Mouse (Mus musculus) neural tube, embryonic 15.5 days (tissue): ENCODE results near the gene Fam122a. TPM values are rescaled to one million over a fixed set of nuclear protein-coding genes. Genes with fewer than 3 reads are reported as not detected.

Source experiments
- ATAC-seq: fragments of 200-750 bp; cut with Nextera tagmentation; 2 replicates; pipeline ENCODE4 v1.8.0; 2017; ENCODE audit warnings: mild to moderate bottlenecking, moderate TSS enrichment, moderate library complexity; ENCODE audit not compliant: low FRiP score
- H3K27ac ChIP-seq: fragments of 300-500 bp; sonication (generic); replicated peaks from 2 replicates; pipeline ENCODE4 v1.5.1; 2015; ENCODE audit warnings: mild to moderate bottlenecking, inconsistent platforms
- H3K27me3 ChIP-seq: fragments of 300-500 bp; sonication (generic); replicated peaks from 2 replicates; pipeline ENCODE4 v1.6.1; 2015; ENCODE audit warnings: inconsistent platforms
- H3K36me3 ChIP-seq: fragments of 300-500 bp; sonication (generic); 2 replicates; pipeline ENCODE4 v1.6.1; 2015; ENCODE audit warnings: inconsistent platforms
- H3K4me1 ChIP-seq: fragments of 300-500 bp; sonication (generic); 2 replicates; pipeline ENCODE4 v1.6.1; 2015; ENCODE audit warnings: inconsistent platforms
- H3K4me2 ChIP-seq: fragments of 300-500 bp; sonication (generic); 2 replicates; pipeline ENCODE4 v1.6.1; 2015; ENCODE audit warnings: inconsistent platforms, mild to moderate bottlenecking, moderate library complexity
- H3K4me3 ChIP-seq: fragments of 300-500 bp; sonication (generic); replicated peaks from 2 replicates; pipeline ENCODE4 v1.5.1; 2015; ENCODE audit warnings: mild to moderate bottlenecking, inconsistent platforms
- H3K9ac ChIP-seq: fragments of 300-500 bp; sonication (generic); replicated peaks from 2 replicates; pipeline ENCODE4 v1.6.1; 2015; ENCODE audit warnings: mild to moderate bottlenecking, inconsistent platforms
- H3K9me3 ChIP-seq: fragments of 300-500 bp; sonication (generic); replicated peaks from 2 replicates; pipeline ENCODE4 v1.6.1; 2016; ENCODE audit warnings: inconsistent platforms
- WGBS: fragments of 180-500 bp; shearing (Covaris S2); methylation state at CpG from one replicate; pipeline ENCODE4 v1.1.7; 2015; ENCODE audit warnings: mixed read lengths; 5-methylcytosine and 5-hydroxymethylcytosine counted together
- polyA plus RNA-seq: library from polyadenylated mRNA; unstranded; fragments of >200 nt; fragmentation: Nextera tagmentation; extraction: Ambion mirVana; gene quantifications from 2 replicates; pipeline ENCODE4 v1.2.1, GENCODE M21; 2015

Gene Fam122a
- polyA plus RNA-seq, 1 experiment from 2014 or later = 52.0 TPM

- Histone ChIP-seq H3K4me3 (peak overlapping the region; percentile 5; the same call in 1 of the 2 replicates), H3K27ac (peak overlapping the region; percentile 14; the same call in 1 of the 2 replicates), H3K9ac (no peak overlapping the region; the same call in 1 of the 2 replicates), H3K4me2 (peak overlapping the region; percentile 45), H3K9me3 (no peaks in the 10 kb centered on the region), H3K4me1 (peaks cover 16% of the 10 kb centered on the region), H3K27me3 (no peaks in the 10 kb centered on the region), H3K36me3 (no peaks in the 10 kb centered on the region)
- no peak for ATAC-seq
- 17% methylated on average over 13 of the region's 13 CpGs for WGBS
Measured at GRCm38 (mm10) chr19:24453379-24453778, 23.8 kb downstream of the Fam122a start.

- H3K9me3 ChIP-seq = no peaks in the 10 kb centered on the region
- WGBS = 17% methylated on average over 3 of the region's 3 CpGs
- H3K36me3 ChIP-seq = no peaks in the 10 kb centered on the region
- H3K27ac ChIP-seq = peak overlapping the region; percentile 60
- no peak overlapping the region for H3K4me2 ChIP-seq
- ATAC-seq = peak; percentile 51
- no peaks in the 10 kb centered on the region for H3K27me3 ChIP-seq
- H3K9ac ChIP-seq = no peak overlapping the region
- peaks cover 16% of the 10 kb centered on the region for H3K4me1 ChIP-seq
- H3K4me3 ChIP-seq = no peak overlapping the region
Measured at GRCm38 (mm10) chr19:24452441-24452898, 24.7 kb downstream of the Fam122a start.

- ATAC-seq = no peak
- Histone ChIP-seq H3K27me3 (no peaks in the 10 kb centered on the region), H3K4me2 (no peak overlapping the region), H3K36me3 (no peaks in the 10 kb centered on the region), H3K4me1 (peaks cover 16% of the 10 kb centered on the region), H3K9me3 (no peaks in the 10 kb centered on the region), H3K9ac (no peak overlapping the region), H3K27ac (no peak overlapping the region), H3K4me3 (no peak overlapping the region)
- WGBS = 90% methylated on average over 3 of the region's 3 CpGs
Measured at GRCm38 (mm10) chr19:24451626-24452025, 25.5 kb downstream of the Fam122a start.

GRCm38 (mm10) chr19:24450740-24451139 lies 26.4 kb downstream of the Fam122a start:
- Histone ChIP-seq H3K4me3 (no peak overlapping the region), H3K4me2 (no peak overlapping the region), H3K9ac (no peak overlapping the region), H3K36me3 (no peaks in the 10 kb centered on the region), H3K27me3 (no peaks in the 10 kb centered on the region), H3K27ac (no peak overlapping the region), H3K4me1 (peaks cover 16% of the 10 kb centered on the region), H3K9me3 (no peaks in the 10 kb centered on the region)
- no peak for ATAC-seq
- WGBS = 93% methylated on average over 8 of the region's 8 CpGs

- Histone ChIP-seq H3K27ac (no peak overlapping the region), H3K4me2 (no peak overlapping the region), H3K36me3 (no peaks in the 10 kb centered on the region), H3K9ac (no peak overlapping the region), H3K4me3 (no peak overlapping the region), H3K4me1 (no peaks in the 10 kb centered on the region), H3K9me3 (0 out of 2 replicates have a peak, but pooled peaks cover 6% of the 10 kb centered on the region), H3K27me3 (no peaks in the 10 kb centered on the region)
- 84% methylated on average over 3 of the region's 3 CpGs for WGBS
- no peak for ATAC-seq
Measured at GRCm38 (mm10) chr19:24444322-24444721, 32.8 kb downstream of the Fam122a start.

GRCm38 (mm10) chr19:24439715-24440114 lies 37.4 kb downstream of the Fam122a start:
- H3K9ac ChIP-seq = no peak overlapping the region
- H3K4me2 ChIP-seq = no peak overlapping the region
- no peaks in the 10 kb centered on the region for H3K4me1 ChIP-seq
- no peak for ATAC-seq
- H3K36me3 ChIP-seq = no peaks in the 10 kb centered on the region
- no peaks in the 10 kb centered on the region for H3K27me3 ChIP-seq
- no peak overlapping the region for H3K4me3 ChIP-seq
- 0 out of 2 replicates have a peak, but pooled peaks cover 6% of the 10 kb centered on the region for H3K9me3 ChIP-seq
- 86% methylated on average over 4 of the region's 4 CpGs for WGBS
- H3K27ac ChIP-seq = no peak overlapping the region

DNA sequence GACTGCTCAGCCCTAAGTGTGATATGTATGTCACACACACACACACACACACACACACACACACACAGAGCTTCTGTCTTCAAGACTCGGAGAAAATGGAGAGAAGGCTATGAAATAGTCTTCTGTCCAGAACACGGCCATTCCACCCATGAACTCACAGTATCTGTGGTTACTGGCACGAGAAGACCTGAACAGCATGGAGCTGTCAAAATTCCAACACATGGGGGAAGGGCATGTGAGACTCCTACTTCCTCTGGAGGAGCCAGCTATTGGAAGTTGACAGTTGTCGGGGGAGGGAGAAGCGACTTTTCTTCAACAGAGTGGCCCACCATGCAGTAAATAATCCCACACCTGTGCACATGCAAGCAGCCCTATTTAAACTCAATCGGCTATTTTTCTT lies 42.9 kb downstream of the Fam122a start:
- H3K9ac ChIP-seq = no peak overlapping the region
- no peaks in the 10 kb centered on the region for H3K4me1 ChIP-seq
- H3K4me2 ChIP-seq = no peak overlapping the region
- H3K9me3 ChIP-seq = no peaks in the 10 kb centered on the region
- H3K4me3 ChIP-seq = no peak overlapping the region
- no peaks in the 10 kb centered on the region for H3K36me3 ChIP-seq
- H3K27ac ChIP-seq = no peak overlapping the region
- 88% methylated on average over 6 of the region's 6 CpGs for WGBS
- ATAC-seq = no peak
- no peaks in the 10 kb centered on the region for H3K27me3 ChIP-seq

DNA sequence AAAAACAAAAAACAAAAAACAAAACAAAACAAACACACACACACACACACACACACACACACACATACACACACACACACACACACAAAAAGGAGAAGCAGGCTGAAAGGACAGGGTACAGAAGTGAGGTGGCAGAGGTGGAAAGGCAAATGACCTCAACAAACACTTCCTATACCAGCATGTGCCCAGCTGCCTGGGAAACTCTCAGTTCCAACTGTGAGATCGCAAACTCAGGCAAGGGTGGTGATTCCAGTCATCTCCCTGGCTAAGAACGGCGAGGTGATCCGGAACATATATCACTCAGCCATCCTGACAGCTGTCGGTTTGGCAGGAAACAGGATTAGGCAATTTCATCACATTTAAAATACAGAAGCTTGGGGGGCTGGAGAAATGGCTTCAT lies 44.7 kb downstream of the Fam122a start:
- H3K9ac ChIP-seq = no peak overlapping the region
- H3K9me3 ChIP-seq = no peaks in the 10 kb centered on the region
- no peaks in the 10 kb centered on the region for H3K36me3 ChIP-seq
- 86% methylated on average over 5 of the region's 5 CpGs for WGBS
- H3K4me1 ChIP-seq = no peaks in the 10 kb centered on the region
- no peak overlapping the region for H3K4me3 ChIP-seq
- no peak overlapping the region for H3K27ac ChIP-seq
- no peak for ATAC-seq
- H3K27me3 ChIP-seq = no peaks in the 10 kb centered on the region
- H3K4me2 ChIP-seq = no peak overlapping the region

- WGBS = 91% methylated on average over 2 of the region's 2 CpGs
- Histone ChIP-seq H3K27me3 (no peaks in the 10 kb centered on the region), H3K4me2 (no peak overlapping the region), H3K36me3 (no peaks in the 10 kb centered on the region), H3K9ac (no peak overlapping the region), H3K4me3 (no peak overlapping the region), H3K27ac (no peak overlapping the region), H3K4me1 (no peaks in the 10 kb centered on the region), H3K9me3 (no peaks in the 10 kb centered on the region)
- ATAC-seq = no peak
Measured at GRCm38 (mm10) chr19:24431381-24431780, 45.8 kb downstream of the Fam122a start.

- no peak overlapping the region for H3K4me2 ChIP-seq
- H3K4me1 ChIP-seq = no peaks in the 10 kb centered on the region
- no peaks in the 10 kb centered on the region for H3K9me3 ChIP-seq
- no peak overlapping the region for H3K4me3 ChIP-seq
- no peak for ATAC-seq
- no peak overlapping the region for H3K27ac ChIP-seq
- 89% methylated on average over 3 of the region's 3 CpGs for WGBS
- H3K27me3 ChIP-seq = no peaks in the 10 kb centered on the region
- no peaks in the 10 kb centered on the region for H3K36me3 ChIP-seq
- no peak overlapping the region for H3K9ac ChIP-seq
Measured at GRCm38 (mm10) chr19:24428011-24428410, 49.1 kb downstream of the Fam122a start.

GRCm38 (mm10) chr19:24427258-24427657 lies 49.9 kb downstream of the Fam122a start:
- no peak overlapping the region for H3K9ac ChIP-seq
- H3K27ac ChIP-seq = no peak overlapping the region
- no peak for ATAC-seq

GRCm38 (mm10) chr19:24426759-24427181 lies 50.4 kb downstream of the Fam122a start:
- H3K4me3 ChIP-seq = no peak overlapping the region
- no peaks in the 10 kb centered on the region for H3K4me1 ChIP-seq
- no peaks in the 10 kb centered on the region for H3K9me3 ChIP-seq
- no peak for ATAC-seq
- H3K4me2 ChIP-seq = no peak overlapping the region
- no peak overlapping the region for H3K9ac ChIP-seq
- no peaks in the 10 kb centered on the region for H3K27me3 ChIP-seq
- no peaks in the 10 kb centered on the region for H3K36me3 ChIP-seq
- no peak overlapping the region for H3K27ac ChIP-seq
- WGBS = 92% methylated on average over 7 of the region's 7 CpGs

More at GRCm38 (mm10) chr19:24427258-24427657, 49.9 kb downstream of the Fam122a start:
- no peaks in the 10 kb centered on the region for H3K9me3 ChIP-seq
- WGBS = 78% methylated on average over 4 of the region's 4 CpGs
- H3K4me1 ChIP-seq = no peaks in the 10 kb centered on the region
- no peaks in the 10 kb centered on the region for H3K27me3 ChIP-seq
- no peak overlapping the region for H3K4me2 ChIP-seq
- H3K36me3 ChIP-seq = no peaks in the 10 kb centered on the region
- no peak overlapping the region for H3K4me3 ChIP-seq
